Mouse (Mus musculus) MEL (cell line): ENCODE measurements at regions not wholly inside any gene's neighbourhood (a gene's known extent, or its start where the extent isn't known, plus 50 kb on each side); places are given as distances from the start of the nearest gene placed in this dataset.

Source experiments
- DNase-seq: peaks from one replicate; pipeline ENCODE4 v3.0.0; 2011; ENCODE audit warnings: low read depth, low spot score
- H3K27ac ChIP-seq: 2 replicates; pipeline ENCODE4 v1.5.1; 2012; ENCODE audit warnings: low read depth, mild to moderate bottlenecking, control low read depth, low read length, moderate library complexity; ENCODE audit not compliant: control insufficient read depth
- H3K27me3 ChIP-seq, 2 experiments: fragments of 150-350 bp in 1 of 2; sonication (generic) in 1 of 2; 2 replicates each; pipeline ENCODE4 v1.6.1; 2012; ENCODE audit warnings: low read length in 2 of 2, mild to moderate bottlenecking in 2 of 2, improper control_type of control experiment in 1 of 2, moderate library complexity in 1 of 2; ENCODE audit not compliant: insufficient read depth in 2 of 2, control insufficient read depth in 1 of 2
- H3K36me3 ChIP-seq, 2 experiments: 2 replicates each; pipeline ENCODE4 v1.6.1; 2012 to 2014; ENCODE audit warnings: low read length in 2 of 2, improper control_type of control experiment in 1 of 2, inconsistent platforms in 1 of 2, mild to moderate bottlenecking in 1 of 2; ENCODE audit not compliant: insufficient read depth in 2 of 2, control insufficient read depth in 1 of 2
- H3K4me1 ChIP-seq, 2 experiments: fragments of 150-350 bp in 1 of 2; sonication (generic) in 1 of 2; 2 replicates each; pipeline ENCODE4 v1.6.1; 2012; ENCODE audit warnings: low read length in 2 of 2, improper control_type of control experiment in 1 of 2, mild to moderate bottlenecking in 1 of 2; ENCODE audit not compliant: insufficient read depth in 2 of 2, control insufficient read depth in 1 of 2
- H3K4me3 ChIP-seq, 2 experiments: fragments of 150-350 bp in 1 of 2; sonication (generic) in 1 of 2; 2 replicates each; pipeline ENCODE4 v1.5.1; 2012; ENCODE audit warnings: low read depth in 2 of 2, low read length in 2 of 2, mild to moderate bottlenecking in 2 of 2, moderate library complexity in 2 of 2, control low read depth in 1 of 2, improper control_type of control experiment in 1 of 2; ENCODE audit not compliant: control insufficient read depth in 1 of 2, insufficient read depth in 1 of 2
- H3K79me2 ChIP-seq: 2 replicates; pipeline ENCODE4 v1.6.1; 2012; ENCODE audit warnings: mild to moderate bottlenecking, low read length, moderate library complexity; ENCODE audit not compliant: control insufficient read depth, poor library complexity, insufficient read depth
- H3K9ac ChIP-seq: 2 replicates; pipeline ENCODE4 v1.6.1; 2012; ENCODE audit warnings: low read depth, mild to moderate bottlenecking, control low read depth, low read length, moderate library complexity; ENCODE audit not compliant: control insufficient read depth, poor library complexity, severe bottlenecking
- H3K9me3 ChIP-seq: fragments of 150-350 bp; sonication (generic); replicated peaks from 2 replicates; pipeline ENCODE4 v1.6.1; 2012; ENCODE audit warnings: mild to moderate bottlenecking, low read length, improper control_type of control experiment, moderate library complexity; ENCODE audit not compliant: insufficient read depth
- BHLHE40 ChIP-seq: IDR thresholded peaks from 2 replicates; pipeline ENCODE4 v1.6.1; 2012; ENCODE audit warnings: low read depth, mild to moderate bottlenecking, inconsistent platforms, low read length, improper control_type of control experiment, borderline replicate concordance
- CHD1 ChIP-seq: IDR thresholded peaks from 2 replicates; pipeline ENCODE4 v1.6.1; 2012; ENCODE audit warnings: low read depth, mild to moderate bottlenecking, inconsistent platforms, low read length, improper control_type of control experiment
- CHD2 ChIP-seq: IDR thresholded peaks from 2 replicates; pipeline ENCODE4 v1.6.1; 2011; ENCODE audit warnings: low read length, improper control_type of control experiment
- CTCF ChIP-seq, 3 experiments: IDR thresholded peaks in 2 of 3; conservative IDR thresholded peaks in 1 of 3; 2 replicates each; pipeline ENCODE4 v1.5.1; 2011 to 2012; ENCODE audit warnings: low read length in 3 of 3, low read depth in 2 of 3, mild to moderate bottlenecking in 2 of 3, improper control_type of control experiment in 1 of 3, inconsistent platforms in 1 of 3, mixed read lengths in 1 of 3, moderate library complexity in 1 of 3; ENCODE audit not compliant: control insufficient read depth in 1 of 3, insufficient read depth in 1 of 3, poor library complexity in 1 of 3, severe bottlenecking in 1 of 3
- EP300 ChIP-seq, 2 experiments: IDR thresholded peaks; 2 replicates each; pipeline ENCODE4 v1.6.1; 2011; ENCODE audit warnings: improper control_type of control experiment in 2 of 2, low read length in 2 of 2, low read depth in 1 of 2, mild to moderate bottlenecking in 1 of 2
- GATA1 ChIP-seq: IDR thresholded peaks from 2 replicates; pipeline ENCODE4 v1.6.1; 2011; ENCODE audit warnings: low read depth, low read length, improper control_type of control experiment
- MAFK ChIP-seq: IDR thresholded peaks from 2 replicates; pipeline ENCODE4 v1.6.1; 2011; ENCODE audit warnings: low read depth, mild to moderate bottlenecking, low read length, improper control_type of control experiment, borderline replicate concordance
- MAZ ChIP-seq: IDR thresholded peaks from 2 replicates; pipeline ENCODE4 v1.6.1; 2012; ENCODE audit warnings: low read depth, mild to moderate bottlenecking, inconsistent platforms, low read length, improper control_type of control experiment
- MEF2A ChIP-seq: IDR thresholded peaks from 2 replicates; pipeline ENCODE4 v1.6.1; 2014; ENCODE audit warnings: low read depth, mild to moderate bottlenecking, inconsistent platforms, low read length, improper control_type of control experiment; ENCODE audit not compliant: poor library complexity, insufficient replicate concordance, severe bottlenecking; ENCODE audit errors: extremely low read depth
- MYC ChIP-seq: IDR thresholded peaks from 2 replicates; pipeline ENCODE4 v1.6.1; 2011; ENCODE audit warnings: low read depth, mild to moderate bottlenecking, low read length, improper control_type of control experiment, moderate library complexity
- NELFE ChIP-seq: IDR thresholded peaks from 2 replicates; pipeline ENCODE4 v1.6.1; 2011; ENCODE audit warnings: low read depth, low read length, improper control_type of control experiment
- NRF1 ChIP-seq: IDR thresholded peaks from 2 replicates; pipeline ENCODE4 v1.6.1; 2014; ENCODE audit warnings: low read depth, mild to moderate bottlenecking, inconsistent platforms, low read length, improper control_type of control experiment, moderate library complexity; ENCODE audit not compliant: poor library complexity, insufficient read depth, severe bottlenecking
- POLR2AphosphoS2 ChIP-seq: IDR thresholded peaks from 2 replicates; pipeline ENCODE4 v1.6.1; 2011; ENCODE audit warnings: low read length, improper control_type of control experiment
- RAD21 ChIP-seq: IDR thresholded peaks from 2 replicates; pipeline ENCODE4 v1.6.1; 2011; ENCODE audit warnings: mild to moderate bottlenecking, low read depth, low read length, improper control_type of control experiment
- RCOR1 ChIP-seq: IDR thresholded peaks from 2 replicates; pipeline ENCODE4 v1.6.1; 2012; ENCODE audit warnings: low read depth, mild to moderate bottlenecking, inconsistent platforms, low read length, improper control_type of control experiment
- SIN3A ChIP-seq: IDR thresholded peaks from 2 replicates; pipeline ENCODE4 v1.6.1; 2012; ENCODE audit warnings: low read length, improper control_type of control experiment, inconsistent platforms
- TBP ChIP-seq: IDR thresholded peaks from 2 replicates; pipeline ENCODE4 v1.8.0; 2011; ENCODE audit warnings: low read depth, low read length, improper control_type of control experiment
- TCF12 ChIP-seq: IDR thresholded peaks from 2 replicates; pipeline ENCODE4 v1.6.1; 2014; ENCODE audit warnings: low read depth, mild to moderate bottlenecking, inconsistent platforms, low read length, improper control_type of control experiment, moderate library complexity
- UBTF ChIP-seq: IDR thresholded peaks from 2 replicates; pipeline ENCODE4 v1.6.1; 2012; ENCODE audit warnings: low read depth, mild to moderate bottlenecking, inconsistent platforms, low read length, improper control_type of control experiment, moderate library complexity, borderline replicate concordance; ENCODE audit not compliant: insufficient read depth
- USF1 ChIP-seq: IDR thresholded peaks from 2 replicates; pipeline ENCODE4 v1.6.1; 2014; ENCODE audit warnings: low read depth, mild to moderate bottlenecking, inconsistent platforms, low read length, improper control_type of control experiment, moderate library complexity
- USF2 ChIP-seq, 2 experiments: IDR thresholded peaks; 2 replicates each; pipeline ENCODE4 v1.6.1; 2011 to 2012; ENCODE audit warnings: improper control_type of control experiment in 2 of 2, low read length in 2 of 2, borderline replicate concordance in 1 of 2, inconsistent platforms in 1 of 2, low read depth in 1 of 2, mild to moderate bottlenecking in 1 of 2; ENCODE audit not compliant: insufficient read depth in 1 of 2
- ZC3H11A ChIP-seq: IDR thresholded peaks from 2 replicates; pipeline ENCODE4 v1.6.1; 2012; ENCODE audit warnings: low read depth, mild to moderate bottlenecking, inconsistent platforms, low read length, improper control_type of control experiment
- ZKSCAN1 ChIP-seq: IDR thresholded peaks from 2 replicates; pipeline ENCODE4 v1.6.1; 2012; ENCODE audit warnings: low read depth, mild to moderate bottlenecking, inconsistent platforms, low read length, improper control_type of control experiment, moderate library complexity
- ZMIZ1 ChIP-seq: IDR thresholded peaks from 2 replicates; pipeline ENCODE4 v1.6.1; 2012; ENCODE audit warnings: low read depth, mild to moderate bottlenecking, inconsistent platforms, low read length, improper control_type of control experiment, moderate library complexity
- ZNF384 ChIP-seq: IDR thresholded peaks from 2 replicates; pipeline ENCODE4 v1.6.1; 2012; ENCODE audit warnings: low read depth, mild to moderate bottlenecking, inconsistent platforms, low read length, improper control_type of control experiment

DNA sequence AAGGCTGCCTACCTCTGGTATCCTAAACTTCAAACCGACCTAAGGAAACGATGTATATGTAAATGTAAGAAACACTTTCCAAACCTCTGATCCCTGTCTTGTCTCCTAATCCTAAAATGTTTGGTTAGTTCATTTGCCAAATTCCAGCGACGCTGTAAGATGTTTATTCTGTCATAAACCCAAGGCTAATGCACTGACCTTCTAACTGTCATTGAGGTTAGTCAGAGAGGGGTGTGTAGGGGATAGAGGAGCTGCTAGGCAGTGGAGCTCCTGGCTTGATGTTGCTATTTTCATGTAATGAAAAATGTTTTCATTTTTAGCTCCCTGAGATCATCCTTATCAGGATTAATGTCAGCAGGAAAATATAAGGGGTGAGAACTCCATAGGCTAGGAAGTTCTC, 335.8 kb upstream of the Rasgrp1 start:
- Histone ChIP-seq H3K9me3 (no peaks in the 10 kb centered on the region), H3K27me3 (no peaks in the 10 kb centered on the region; a peak in 1 of 4 replicates), H3K36me3 (no peaks in the 10 kb centered on the region), H3K4me1 (no peaks in the 10 kb centered on the region), H3K9ac (no peak overlapping the region), H3K79me2 (no peaks in the 10 kb centered on the region), H3K27ac (no peak overlapping the region), H3K4me3 (no peak overlapping the region)
- no peak for TF ChIP-seq MAZ
- TF ChIP-seq TCF12: no peak
- TF ChIP-seq CHD2: no peak
- TF ChIP-seq BHLHE40: no peak
- TF ChIP-seq ZNF384: no peak
- no peak for TF ChIP-seq NRF1
- no peak for TF ChIP-seq ZC3H11A
- TF ChIP-seq ZKSCAN1: no peak
- no peak for TF ChIP-seq USF1
- TF ChIP-seq NELFE: no peak
- no peak for TF ChIP-seq RCOR1
- no peak for TF ChIP-seq EP300 (IDR thresholded peaks at IDR 0.05; ENCODE audit: low read depth in 1 of 2, low read length in 2 of 2)
- no peak for TF ChIP-seq RAD21
- TF ChIP-seq MEF2A: no peak
- TF ChIP-seq ZMIZ1: no peak
- TF ChIP-seq SIN3A: no peak
- no peak for TF ChIP-seq MAFK
- no peak for TF ChIP-seq CHD1
- TF ChIP-seq MYC: no peak
- no peak for DNase-seq

DNA sequence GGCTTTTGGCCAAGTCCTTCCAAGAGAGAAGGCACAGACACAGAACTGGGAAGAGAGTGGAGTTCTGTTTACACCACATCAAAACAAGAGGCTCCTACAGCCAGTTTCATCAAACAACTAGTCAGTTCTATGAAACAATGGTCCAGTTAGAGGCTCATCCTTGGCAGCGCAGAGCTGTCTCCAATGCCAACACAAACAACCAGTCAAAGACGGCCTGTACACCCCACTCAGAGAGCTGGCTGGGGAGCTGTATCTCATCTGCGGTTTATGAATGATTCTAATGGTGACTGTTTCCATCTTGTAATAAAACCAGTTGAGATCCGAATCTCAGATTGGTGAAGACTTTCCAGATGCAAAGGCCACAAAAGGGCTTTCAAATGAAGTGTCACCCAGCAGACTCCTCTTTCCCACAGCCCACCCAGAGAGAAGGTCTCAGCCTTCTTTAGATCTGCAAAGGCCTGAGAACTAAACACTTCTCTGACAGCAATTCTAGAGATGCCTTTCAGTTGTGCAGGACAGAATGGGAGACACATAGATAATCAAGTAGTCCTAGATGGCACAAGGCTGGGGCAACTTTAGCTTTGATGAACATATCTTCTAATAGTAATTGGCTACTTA, 343.1 kb upstream of the Rasgrp1 start:
- DNase-seq: no peak
- H3K4me3 ChIP-seq: no peak overlapping the region
- H3K4me1 ChIP-seq: no peaks in the 10 kb centered on the region
- TF ChIP-seq RAD21: no peak
- no peak for TF ChIP-seq USF1
- no peak for TF ChIP-seq UBTF
- no peak for TF ChIP-seq CTCF (IDR thresholded peaks at IDR 0.05 in 2 of 3, conservative IDR thresholded peaks at IDR 0.05 in 1 of 3; ENCODE audit: control insufficient read depth in 1 of 3, insufficient read depth in 1 of 3, low read depth in 2 of 3, low read length in 3 of 3, poor library complexity in 1 of 3, severe bottlenecking in 1 of 3)
- TF ChIP-seq MAFK: no peak
- TF ChIP-seq TBP: no peak
- TF ChIP-seq CHD2: no peak
- TF ChIP-seq ZNF384: no peak
- TF ChIP-seq ZC3H11A: no peak
- TF ChIP-seq POLR2AphosphoS2: no peak
- TF ChIP-seq CHD1: no peak
- TF ChIP-seq GATA1: no peak
- no peak for TF ChIP-seq MEF2A
- TF ChIP-seq USF2 (IDR thresholded peaks at IDR 0.05; ENCODE audit: borderline replicate concordance in 1 of 2, insufficient read depth in 1 of 2, low read depth in 1 of 2, low read length in 2 of 2): no peak
- H3K9ac ChIP-seq: no peak overlapping the region
- no peak overlapping the region for H3K27ac ChIP-seq
- no peaks in the 10 kb centered on the region for H3K36me3 ChIP-seq
- H3K27me3 ChIP-seq: no peaks in the 10 kb centered on the region
- H3K79me2 ChIP-seq: no peaks in the 10 kb centered on the region
- H3K9me3 ChIP-seq: no peaks in the 10 kb centered on the region; the same call in 1 of the 2 replicates
